Mouse (Mus musculus): ENCODE measurements around the gene Gm10135. TPM values are rescaled to one million over a fixed set of nuclear protein-coding genes. Genes with fewer than 3 reads are reported as not detected.
"Not testable (repeated sequence)": the region's sequence is repeated elsewhere in the genome, so short reads cannot be mapped to it uniquely, and the experiment has no call there.

The Gm10135 gene
- total RNA-seq (2014; fragmentation: Nextera tagmentation), result not detected in 2 replicates
- total RNA-seq (2017), result not detected in 2 replicates
- not detected in 2 replicates for polyA plus RNA-seq (2012)

GRCm38 (mm10) chr5:72974602-72975001, at the start of gene Gm10135:
TSS of gene Gm10135 (minus strand) at chr5:72974702.
- no peak within 1 kb of the TSS for H3K4me3 ChIP-seq (ENCODE audit: low read depth, low read length)
- ATAC-seq (ENCODE audit: extremely low read depth, insufficient number of reproducible peaks, low FRiP score, poor library complexity, severe bottlenecking) (no peak), DNase-seq (ENCODE audit: low spot score) (no peak)
- TF ChIP-seq GATA2 (IDR thresholded peaks at IDR 0.05; ENCODE audit: borderline replicate concordance, low read depth, low read length) (no peak), GATA1 (IDR thresholded peaks at IDR 0.05; ENCODE audit: borderline replicate concordance, low read length) (no peak), POLR2AphosphoS5 (IDR thresholded peaks at IDR 0.05; ENCODE audit: insufficient replicate concordance, low read depth, low read length) (no peak), CTCF (IDR thresholded peaks at IDR 0.05; ENCODE audit: low read depth, low read length) (no peak), TAL1 (conservative IDR thresholded peaks at IDR 0.05; ENCODE audit: low read depth, low read length) (no peak)
- peaks cover 73% of the 10 kb centered on the region for H3K36me3 ChIP-seq (replicated peaks)
- no peaks in the 10 kb centered on the region for H3K4me1 ChIP-seq (ENCODE audit: insufficient read depth, low read depth, low read length)
- H3K9me3 ChIP-seq (replicated peaks), result no peaks in the 10 kb centered on the region
- no peaks in the 10 kb centered on the region for H3K27me3 ChIP-seq (ENCODE audit: insufficient read depth, low read length)

- no peak for ATAC-seq (ENCODE audit: extremely low read depth, insufficient number of reproducible peaks, low FRiP score, poor library complexity, severe bottlenecking)
These were observed 49.3 kb upstream of the Gm10135 start for GRCm38 (mm10) chr5:73023801-73024200.

GRCm38 (mm10) chr5:73014745-73015144, 40.2 kb upstream of the Gm10135 start:
- no peak for DNase-seq (ENCODE audit: low spot score)

More at GRCm38 (mm10) chr5:73023801-73024200, 49.3 kb upstream of the Gm10135 start:
- Histone ChIP-seq H3K27me3 (ENCODE audit: insufficient read depth, low read length) (no peaks in the 10 kb centered on the region), H3K4me3 (ENCODE audit: low read depth, low read length) (no peak overlapping the region), H3K9me3 (replicated peaks) (no peaks in the 10 kb centered on the region), H3K4me1 (ENCODE audit: insufficient read depth, low read depth, low read length) (0 out of 2 replicates have a peak, but pooled peaks cover 2% of the 10 kb centered on the region), H3K36me3 (replicated peaks) (peaks cover 69% of the 10 kb centered on the region)
- TF ChIP-seq GATA1 (IDR thresholded peaks at IDR 0.05; ENCODE audit: borderline replicate concordance, low read length) (no peak), TAL1 (conservative IDR thresholded peaks at IDR 0.05; ENCODE audit: low read depth, low read length) (no peak), GATA2 (IDR thresholded peaks at IDR 0.05; ENCODE audit: borderline replicate concordance, low read depth, low read length) (no peak), POLR2AphosphoS5 (IDR thresholded peaks at IDR 0.05; ENCODE audit: insufficient replicate concordance, low read depth, low read length) (no peak), CTCF (IDR thresholded peaks at IDR 0.05; ENCODE audit: low read depth, low read length) (no peak)
- no peak for DNase-seq (ENCODE audit: low spot score)

GRCm38 (mm10) chr5:73013611-73014287, 39.2 kb upstream of the Gm10135 start:
- not testable (repeated sequence) for ATAC-seq (ENCODE audit: extremely low read depth, insufficient number of reproducible peaks, low FRiP score, poor library complexity, severe bottlenecking); H3K9me3 ChIP-seq (replicated peaks); DNase-seq (ENCODE audit: low spot score); H3K36me3 ChIP-seq (replicated peaks); H3K4me1 ChIP-seq (ENCODE audit: insufficient read depth, low read depth, low read length); H3K4me3 ChIP-seq (ENCODE audit: low read depth, low read length); H3K27me3 ChIP-seq (ENCODE audit: insufficient read depth, low read length)

More at GRCm38 (mm10) chr5:73014745-73015144, 40.2 kb upstream of the Gm10135 start:
- TF ChIP-seq CTCF (IDR thresholded peaks at IDR 0.05; ENCODE audit: low read depth, low read length), result no peak
- no peak for TF ChIP-seq TAL1 (conservative IDR thresholded peaks at IDR 0.05; ENCODE audit: low read depth, low read length)
- no peak for TF ChIP-seq GATA1 (IDR thresholded peaks at IDR 0.05; ENCODE audit: borderline replicate concordance, low read length)
- TF ChIP-seq POLR2AphosphoS5 (IDR thresholded peaks at IDR 0.05; ENCODE audit: insufficient replicate concordance, low read depth, low read length), result no peak
- no peak for TF ChIP-seq GATA2 (IDR thresholded peaks at IDR 0.05; ENCODE audit: borderline replicate concordance, low read depth, low read length)
- H3K36me3 ChIP-seq (replicated peaks), result peaks cover 2% of the 10 kb centered on the region
- peaks cover 4% of the 10 kb centered on the region for H3K9me3 ChIP-seq (replicated peaks)
- no peak for ATAC-seq (ENCODE audit: extremely low read depth, insufficient number of reproducible peaks, low FRiP score, poor library complexity, severe bottlenecking)
- no peaks in the 10 kb centered on the region for H3K4me1 ChIP-seq (ENCODE audit: insufficient read depth, low read depth, low read length)
- H3K4me3 ChIP-seq (ENCODE audit: low read depth, low read length), result no peak overlapping the region
- H3K27me3 ChIP-seq (ENCODE audit: insufficient read depth, low read length), result no peaks in the 10 kb centered on the region

- H3K4me1 ChIP-seq (ENCODE audit: insufficient read depth, low read depth, low read length); H3K9me3 ChIP-seq (replicated peaks); DNase-seq (ENCODE audit: low spot score); ATAC-seq (ENCODE audit: extremely low read depth, insufficient number of reproducible peaks, low FRiP score, poor library complexity, severe bottlenecking); H3K4me3 ChIP-seq (ENCODE audit: low read depth, low read length); H3K36me3 ChIP-seq (replicated peaks); H3K27me3 ChIP-seq (ENCODE audit: insufficient read depth, low read length): not testable (repeated sequence)
These were observed 38.5 kb upstream of the Gm10135 start for GRCm38 (mm10) chr5:73012884-73013610.

- not testable (repeated sequence) for H3K9me3 ChIP-seq (replicated peaks); DNase-seq (ENCODE audit: low spot score); ATAC-seq (ENCODE audit: extremely low read depth, insufficient number of reproducible peaks, low FRiP score, poor library complexity, severe bottlenecking); H3K4me3 ChIP-seq (ENCODE audit: low read depth, low read length); H3K4me1 ChIP-seq (ENCODE audit: insufficient read depth, low read depth, low read length); H3K27me3 ChIP-seq (ENCODE audit: insufficient read depth, low read length); H3K36me3 ChIP-seq (replicated peaks)
These were observed 37.3 kb upstream of the Gm10135 start for GRCm38 (mm10) chr5:73011806-73012205.

GRCm38 (mm10) chr5:73008230-73008629, 33.7 kb upstream of the Gm10135 start:
- not testable (repeated sequence) for ATAC-seq (ENCODE audit: extremely low read depth, insufficient number of reproducible peaks, low FRiP score, poor library complexity, severe bottlenecking); H3K4me3 ChIP-seq (ENCODE audit: low read depth, low read length); DNase-seq (ENCODE audit: low spot score); H3K36me3 ChIP-seq (replicated peaks); H3K9me3 ChIP-seq (replicated peaks); H3K4me1 ChIP-seq (ENCODE audit: insufficient read depth, low read depth, low read length)
- peaks cover 19% of the 10 kb centered on the region for H3K27me3 ChIP-seq (ENCODE audit: insufficient read depth, low read length)

Measured in G1E (cell line).